Comparison of ENCODE assay signal across 22 mouse cellular contexts in genomic region chr4:41681176-41681575, GRCm38 (mm10). TPM values are rescaled to one million over a fixed set of nuclear protein-coding genes. Genes with fewer than 3 reads are reported as not detected.
DNase-seq lines count a peak whose midpoint lies in the region; ATAC-seq lines count a peak whose summit lies in the region.
"Had no signal": no experiment of that assay in that cellular context is flagged by ENCODE, and none has a peak within 500 bp of the region (broad histone marks: within the 10 kb centered on the region; RNA-seq: fewer than 3 reads in every experiment).

No protein-coding gene starts in this region.

- ATAC-seq in cerebellum, adult (ENCODE audit: insufficient number of reproducible peaks, low FRiP score, low TSS enrichment) = peak; percentile 38; the same call in 1 of the 2 replicates
- ATAC-seq in frontal cortex, adult (ENCODE audit: low TSS enrichment) = peak; percentile 48
- no peak for ATAC-seq in forebrain, embryonic 15.5 days (replicated peaks)
- ATAC-seq: CD4-positive, CD25-positive, alpha-beta regulatory T cell, adult 4 months; liver, embryonic 12.5 days had no signal

- no peak for DNase-seq in cerebellum, postnatal 14 days
- no peak for DNase-seq in frontal cortex, postnatal 25 days (ENCODE audit: low spot score in 2 of 2)
- peak; percentile 33 to 46 for DNase-seq in left cerebral cortex, postnatal 36 days (ENCODE audit: low spot score in 2 of 2)
- DNase-seq in left cerebral cortex, postnatal 4 days = no peak
- no peak for DNase-seq in urinary bladder, postnatal 4 days (ENCODE audit: low spot score in 2 of 2)
- DNase-seq: adrenal gland, postnatal 36 days; heart, adult 2 months; kidney, adult 11 months; kidney, postnatal 10 days; lung, postnatal 4 days; thymus, postnatal 14 days had no signal

- no peak overlapping the region for H3K4me2 ChIP-seq in forebrain, embryonic 15.5 days (replicated peaks)
- H3K4me2 ChIP-seq: heart, embryonic 15.5 days; hindbrain, embryonic 15.5 days; liver, embryonic 12.5 days; lung, embryonic 14.5 days; midbrain, embryonic 12.5 days had no signal

- intact Hi-C loops in left cerebral cortex, postnatal 36 days (cut with DNase I) = no loop called here
- intact Hi-C loops in left cerebral cortex, postnatal 4 days (cut with DNase I) = no loop called here

- no peak overlapping the region for H3K9ac ChIP-seq in forebrain, embryonic 15.5 days (replicated peaks)
- H3K9ac ChIP-seq: heart, embryonic 15.5 days; hindbrain, embryonic 15.5 days; liver, embryonic 12.5 days; lung, embryonic 14.5 days had no signal

- peaks cover 73% of the 10 kb centered on the region for H3K4me1 ChIP-seq in forebrain, embryonic 15.5 days

- H3K27me3 ChIP-seq in forebrain, embryonic 15.5 days = no peaks in the 10 kb centered on the region
- H3K27me3 ChIP-seq: hindbrain, embryonic 15.5 days; midbrain, embryonic 12.5 days had no signal

- peak overlapping the region; percentile 46 for H3K27ac ChIP-seq in forebrain, embryonic 15.5 days (replicated peaks)
- H3K27ac ChIP-seq: heart, adult 2 months; heart, embryonic 15.5 days; hindbrain, embryonic 15.5 days; liver, embryonic 12.5 days; stomach, postnatal 0 days had no signal

- no peaks in the 10 kb centered on the region for H3K9me3 ChIP-seq in forebrain, embryonic 15.5 days
- H3K9me3 ChIP-seq: G1E; heart, embryonic 15.5 days; hindbrain, embryonic 15.5 days; liver, embryonic 12.5 days; midbrain, embryonic 12.5 days had no signal

- no peak overlapping the region for H3K4me3 ChIP-seq in forebrain, embryonic 15.5 days
- H3K4me3 ChIP-seq: heart, adult 2 months; heart, embryonic 15.5 days; hindbrain, embryonic 15.5 days; liver, embryonic 12.5 days; midbrain, embryonic 12.5 days had no signal

- no peaks in the 10 kb centered on the region for H3K36me3 ChIP-seq in forebrain, embryonic 15.5 days
- H3K36me3 ChIP-seq: G1E; heart, embryonic 15.5 days; hindbrain, embryonic 15.5 days; liver, embryonic 12.5 days had no signal

- WGBS in forebrain, embryonic 15.5 days = 31% methylated on average over 4 of the region's 4 CpGs

RNA-seq across cellular contexts. Expression of gene Cntfr, which starts 15.7 kb away (rescaled TPM):
- total RNA-seq in left cerebral cortex, postnatal 36 days (2021) = 100 to 1,000 TPM; 106 to 115 TPM
- 10 to 100 TPM; 60.5 to 61.7 TPM for total RNA-seq in left cerebral cortex, postnatal 4 days (2021)
- polyA plus RNA-seq in forebrain, embryonic 15.5 days (2015; fragmentation: Nextera tagmentation; extraction: Ambion mirVana) = 15.8 and 16.6 TPM in 2 replicates
- polyA plus RNA-seq: CD4-positive, CD25-positive, alpha-beta regulatory T cell, adult 4 months had no signal

RNA-seq across cellular contexts. Expression of gene Il11ra1, which starts 18.6 kb away (rescaled TPM):
- 10 to 100 TPM; 35.6 to 39.2 TPM for total RNA-seq in left cerebral cortex, postnatal 36 days (2021)
- 10 to 100 TPM; 17.8 to 20.7 TPM for total RNA-seq in left cerebral cortex, postnatal 4 days (2021)
- polyA plus RNA-seq in forebrain, embryonic 15.5 days (2015; fragmentation: Nextera tagmentation; extraction: Ambion mirVana) = 23.8 and 26.4 TPM in 2 replicates

RNA-seq across cellular contexts. Expression of gene Rpp25l, which starts 32.2 kb away (rescaled TPM):
- total RNA-seq in left cerebral cortex, postnatal 36 days (2021) = 10 to 100 TPM; 27.8 to 33.2 TPM
- total RNA-seq in left cerebral cortex, postnatal 4 days (2021) = 10 to 100 TPM; 32.2 to 34.5 TPM
- 58.0 and 70.0 TPM in 2 replicates for polyA plus RNA-seq in forebrain, embryonic 15.5 days (2015; fragmentation: Nextera tagmentation; extraction: Ambion mirVana)

RNA-seq across cellular contexts. Expression of gene Enho, which starts 41.1 kb away (rescaled TPM):
- total RNA-seq in left cerebral cortex, postnatal 36 days (2021) = 10 to 100 TPM; 60.1 to 71.2 TPM
- total RNA-seq in left cerebral cortex, postnatal 4 days (2021) = 10 to 100 TPM; 70.3 to 78.4 TPM
- polyA plus RNA-seq in forebrain, embryonic 15.5 days (2015; fragmentation: Nextera tagmentation; extraction: Ambion mirVana) = 58.3 and 66.4 TPM in 2 replicates
- polyA plus RNA-seq: CD4-positive, CD25-positive, alpha-beta regulatory T cell, adult 4 months; G1E had no signal

RNA-seq across cellular contexts. Expression of gene Dctn3, which starts 41.8 kb away (rescaled TPM):
- total RNA-seq in left cerebral cortex, postnatal 36 days (2021) = 100 to 1,000 TPM; 159 to 187 TPM
- 100 to 1,000 TPM; 161 to 166 TPM for total RNA-seq in left cerebral cortex, postnatal 4 days (2021)
- 304 and 307 TPM in 2 replicates for polyA plus RNA-seq in forebrain, embryonic 15.5 days (2015; fragmentation: Nextera tagmentation; extraction: Ambion mirVana)

Comparison
In these comparisons a context has a peak if more than half of its experiments do, and no peak if none do; other contexts are left out.
1. DNase-seq: peak in left cerebral cortex, postnatal 36 days (2 of 2); none in cerebellum, postnatal 14 days (0 of 2), frontal cortex, postnatal 25 days (0 of 2), left cerebral cortex, postnatal 4 days (single experiment) and urinary bladder, postnatal 4 days (0 of 2).